Mouse (Mus musculus): ENCODE measurements at regions not wholly inside any gene's neighbourhood (a gene's known extent, or its start where the extent isn't known, plus 50 kb on each side); places are given as distances from the start of the nearest gene placed in this dataset.
A peak's percentile ranks its signal among the peaks of the same experiment; 100 is the strongest.
"Not testable (repeated sequence)": the region's sequence is repeated elsewhere in the genome, so short reads cannot be mapped to it uniquely, and the experiment has no call there.

DNA sequence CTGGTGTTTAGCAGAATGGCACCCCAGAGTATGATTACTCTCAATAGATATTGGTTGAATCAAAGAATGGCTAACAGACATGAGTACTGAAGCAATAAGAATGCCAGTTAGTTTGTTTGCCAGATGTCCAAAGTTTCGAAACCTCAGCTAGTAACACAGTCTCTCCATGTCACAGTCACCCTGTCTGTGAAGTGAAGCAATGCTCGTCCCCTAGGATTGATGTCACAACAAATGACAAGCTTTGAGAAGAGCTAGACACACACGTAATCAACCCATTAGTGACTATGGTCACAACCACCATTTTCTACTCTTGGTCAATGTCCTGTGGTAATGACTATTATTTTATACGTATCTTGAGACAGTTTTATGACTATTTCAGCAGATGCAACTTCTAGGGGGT, 69.3 kb upstream of the Tgm3 start:
- H3K27me3 ChIP-seq (replicated peaks; ENCODE audit: control insufficient read depth, insufficient read depth, low read length) = no peaks in the 10 kb centered on the region
- no peak overlapping the region for H3K4me3 ChIP-seq (ENCODE audit: low read length)
- H3K36me3 ChIP-seq (ENCODE audit: control insufficient read depth, insufficient read depth, low read length) = no peaks in the 10 kb centered on the region
- ATAC-seq = no peak
- no peaks in the 10 kb centered on the region for H3K4me1 ChIP-seq (ENCODE audit: control insufficient read depth, insufficient read depth, low read length)
- WGBS = 90% methylated on average over 4 of the region's 4 CpGs
- no peak overlapping the region for H3K9ac ChIP-seq (ENCODE audit: low read depth, low read length)
- H3K4me2 ChIP-seq (ENCODE audit: low read depth, low read length) = no peak overlapping the region
- H3K9me3 ChIP-seq (ENCODE audit: control insufficient read depth, low read length) = no peaks in the 10 kb centered on the region; the same call in 1 of the 2 replicates
- no peak overlapping the region for H3K27ac ChIP-seq (ENCODE audit: low read length)

DNA sequence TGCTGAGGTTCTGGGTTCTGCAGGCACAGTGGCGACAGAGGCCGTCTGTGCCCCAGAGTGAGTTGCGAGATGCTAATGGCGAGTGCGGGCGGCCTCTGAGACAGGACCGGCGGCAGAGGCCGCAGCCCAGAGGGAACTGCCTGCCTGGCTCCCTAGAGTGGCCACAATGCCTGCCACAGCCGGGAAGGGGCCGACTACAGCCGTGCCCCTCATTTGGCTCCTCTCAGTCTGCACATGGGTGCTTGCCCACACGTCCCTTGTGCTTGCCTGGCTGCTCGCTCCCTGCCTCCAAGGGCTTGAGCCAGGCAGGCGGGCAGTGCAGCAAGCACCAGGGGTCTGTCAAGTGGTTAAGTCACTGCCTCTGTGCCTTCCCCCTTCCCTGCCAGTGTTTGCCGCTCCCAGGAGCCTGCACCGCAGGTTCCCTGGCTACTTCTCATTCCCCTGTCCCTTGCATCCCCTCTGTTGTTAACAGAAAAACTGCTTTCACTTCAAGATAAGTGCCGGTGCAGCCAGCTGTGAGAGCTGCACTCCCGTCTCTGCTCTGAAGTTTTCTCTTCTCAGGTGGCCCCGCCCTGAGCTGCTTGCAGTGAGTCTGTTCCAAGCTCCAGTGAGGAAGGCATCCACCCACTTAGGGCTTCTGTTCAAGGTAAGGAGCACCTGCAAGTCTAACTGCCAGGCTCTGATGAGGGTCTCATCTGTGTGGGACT, 64.1 kb upstream of the Tgm3 start:
- no peaks in the 10 kb centered on the region for H3K4me1 ChIP-seq (ENCODE audit: control insufficient read depth, insufficient read depth, low read length)
- no peak overlapping the region for H3K27ac ChIP-seq (ENCODE audit: low read length)
- peak overlapping the region; percentile 32 for H3K4me2 ChIP-seq (ENCODE audit: low read depth, low read length)
- no peak for ATAC-seq
- WGBS = 55% methylated on average over 20 of the region's 20 CpGs
- H3K27me3 ChIP-seq (replicated peaks; ENCODE audit: control insufficient read depth, insufficient read depth, low read length) = no peaks in the 10 kb centered on the region
- no peaks in the 10 kb centered on the region for H3K36me3 ChIP-seq (ENCODE audit: control insufficient read depth, insufficient read depth, low read length)
- H3K4me3 ChIP-seq (ENCODE audit: low read length) = 0 out of 2 replicates have a peak overlapping the region, but pooled peaks have one; percentile 9
- H3K9me3 ChIP-seq (ENCODE audit: control insufficient read depth, low read length) = no peaks in the 10 kb centered on the region; the same call in 1 of the 2 replicates
- H3K9ac ChIP-seq (ENCODE audit: low read depth, low read length) = no peak overlapping the region

DNA sequence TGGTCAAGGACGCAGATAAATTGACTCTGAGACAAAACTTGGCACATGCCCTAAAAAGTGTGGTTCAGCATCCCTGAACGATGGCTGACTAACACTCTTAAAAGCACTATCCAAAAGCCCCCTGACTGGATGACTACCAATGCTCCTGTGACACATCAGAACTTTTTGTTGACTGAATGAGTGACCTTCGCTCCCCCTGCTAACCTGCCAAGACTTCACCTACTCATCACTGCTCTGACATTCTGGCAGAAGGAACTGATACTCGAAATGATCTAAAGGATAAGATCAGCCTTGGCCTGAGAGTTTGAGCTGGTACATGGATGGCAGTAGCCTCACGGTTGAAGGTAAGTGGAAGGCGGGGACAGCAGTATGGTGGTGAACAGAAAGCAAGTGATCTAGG, 62.4 kb upstream of the Tgm3 start:
- not testable (repeated sequence) for H3K9me3 ChIP-seq (ENCODE audit: control insufficient read depth, low read length); H3K36me3 ChIP-seq (ENCODE audit: control insufficient read depth, insufficient read depth, low read length); H3K4me2 ChIP-seq (ENCODE audit: low read depth, low read length); H3K4me1 ChIP-seq (ENCODE audit: control insufficient read depth, insufficient read depth, low read length); H3K9ac ChIP-seq (ENCODE audit: low read depth, low read length); H3K27me3 ChIP-seq (replicated peaks; ENCODE audit: control insufficient read depth, insufficient read depth, low read length); H3K4me3 ChIP-seq (ENCODE audit: low read length); ATAC-seq; H3K27ac ChIP-seq (ENCODE audit: low read length)
- 86% methylated on average over 6 of the region's 6 CpGs for WGBS

DNA sequence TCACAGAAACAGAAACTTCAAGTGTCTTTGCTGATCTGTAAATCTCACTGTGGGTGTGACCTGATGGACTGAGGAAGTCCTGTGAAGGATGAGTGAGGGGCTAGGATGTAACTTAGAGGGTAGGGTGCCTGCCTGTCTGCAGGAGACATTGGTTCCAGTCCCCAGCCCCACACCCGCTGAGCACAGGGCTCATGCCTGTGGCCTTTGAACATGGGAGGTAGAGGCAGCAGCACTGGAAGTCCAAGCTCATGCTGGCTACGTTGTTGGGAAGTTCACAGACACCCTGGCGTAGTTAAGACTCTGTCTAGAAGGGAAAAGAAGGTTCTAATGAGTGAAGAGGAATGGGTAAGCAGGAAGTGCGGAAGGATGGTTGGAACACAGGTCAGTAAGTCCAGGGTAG, 59.7 kb upstream of the Tgm3 start:
- Histone ChIP-seq H3K4me1 (ENCODE audit: control insufficient read depth, insufficient read depth, low read length) (no peaks in the 10 kb centered on the region), H3K27ac (ENCODE audit: low read length) (no peak overlapping the region), H3K9me3 (ENCODE audit: control insufficient read depth, low read length) (no peaks in the 10 kb centered on the region), H3K4me3 (ENCODE audit: low read length) (no peak overlapping the region), H3K4me2 (ENCODE audit: low read depth, low read length) (no peak overlapping the region), H3K36me3 (ENCODE audit: control insufficient read depth, insufficient read depth, low read length) (no peaks in the 10 kb centered on the region), H3K9ac (ENCODE audit: low read depth, low read length) (no peak overlapping the region), H3K27me3 (replicated peaks; ENCODE audit: control insufficient read depth, insufficient read depth, low read length) (no peaks in the 10 kb centered on the region)
- ATAC-seq = no peak
- 93% methylated on average over 4 of the region's 4 CpGs for WGBS

DNA sequence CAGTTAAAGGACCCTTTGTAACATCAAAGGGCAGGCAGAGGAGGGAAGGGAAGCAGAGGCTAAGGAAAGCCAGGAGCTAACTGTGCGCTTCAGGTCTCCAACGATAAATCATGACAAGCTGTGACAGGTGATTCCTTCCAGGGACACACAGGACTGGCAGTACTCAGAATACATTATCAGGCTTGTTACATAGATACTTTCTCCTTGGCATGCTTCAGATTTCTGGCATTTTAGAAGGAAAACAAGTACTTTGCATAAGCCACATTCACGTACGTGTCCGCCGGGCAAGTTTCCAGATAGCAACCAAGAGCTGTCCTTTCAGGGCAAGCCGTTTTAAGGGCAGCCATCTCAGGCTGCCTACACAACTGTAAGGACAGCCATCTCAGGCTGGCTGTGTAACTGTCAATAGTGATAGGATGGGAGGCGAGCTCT, 56.9 kb upstream of the Tgm3 start:
- Histone ChIP-seq H3K4me1 (ENCODE audit: control insufficient read depth, insufficient read depth, low read length) (no peaks in the 10 kb centered on the region), H3K9ac (ENCODE audit: low read depth, low read length) (no peak overlapping the region), H3K4me3 (ENCODE audit: low read length) (no peak overlapping the region), H3K4me2 (ENCODE audit: low read depth, low read length) (no peak overlapping the region), H3K27ac (ENCODE audit: low read length) (no peak overlapping the region), H3K36me3 (ENCODE audit: control insufficient read depth, insufficient read depth, low read length) (no peaks in the 10 kb centered on the region), H3K27me3 (replicated peaks; ENCODE audit: control insufficient read depth, insufficient read depth, low read length) (no peaks in the 10 kb centered on the region), H3K9me3 (ENCODE audit: control insufficient read depth, low read length) (no peaks in the 10 kb centered on the region)
- ATAC-seq = no peak
- 34% methylated on average over 8 of the region's 8 CpGs for WGBS

DNA sequence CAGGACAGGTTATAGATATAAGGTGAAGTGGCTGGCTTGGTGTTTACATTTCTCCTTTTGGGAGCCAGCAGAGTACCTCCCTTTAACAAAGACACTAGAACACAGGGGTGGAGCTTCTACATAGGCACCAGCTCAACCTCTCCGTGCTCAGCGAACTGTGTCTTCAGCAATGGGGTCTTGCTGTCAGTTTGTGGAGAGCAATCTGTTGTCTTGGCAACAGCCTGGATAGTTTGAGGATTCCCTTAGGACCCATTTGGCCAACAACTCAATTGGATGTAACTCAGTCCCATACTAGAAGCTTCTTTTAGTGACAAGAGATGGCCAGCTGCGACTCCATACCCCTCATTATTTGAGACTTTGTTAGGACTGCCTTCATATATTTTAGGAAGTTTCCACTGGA, 54.0 kb upstream of the Tgm3 start:
- 82% methylated on average over 3 of the region's 3 CpGs for WGBS
- H3K27me3 ChIP-seq (replicated peaks; ENCODE audit: control insufficient read depth, insufficient read depth, low read length) = no peaks in the 10 kb centered on the region
- H3K36me3 ChIP-seq (ENCODE audit: control insufficient read depth, insufficient read depth, low read length) = no peaks in the 10 kb centered on the region
- no peak for ATAC-seq
- no peak overlapping the region for H3K4me2 ChIP-seq (ENCODE audit: low read depth, low read length)
- no peak overlapping the region for H3K27ac ChIP-seq (ENCODE audit: low read length)
- H3K9ac ChIP-seq (ENCODE audit: low read depth, low read length) = no peak overlapping the region
- H3K9me3 ChIP-seq (ENCODE audit: control insufficient read depth, low read length) = no peaks in the 10 kb centered on the region
- no peaks in the 10 kb centered on the region for H3K4me1 ChIP-seq (ENCODE audit: control insufficient read depth, insufficient read depth, low read length)
- no peak overlapping the region for H3K4me3 ChIP-seq (ENCODE audit: low read length)

DNA sequence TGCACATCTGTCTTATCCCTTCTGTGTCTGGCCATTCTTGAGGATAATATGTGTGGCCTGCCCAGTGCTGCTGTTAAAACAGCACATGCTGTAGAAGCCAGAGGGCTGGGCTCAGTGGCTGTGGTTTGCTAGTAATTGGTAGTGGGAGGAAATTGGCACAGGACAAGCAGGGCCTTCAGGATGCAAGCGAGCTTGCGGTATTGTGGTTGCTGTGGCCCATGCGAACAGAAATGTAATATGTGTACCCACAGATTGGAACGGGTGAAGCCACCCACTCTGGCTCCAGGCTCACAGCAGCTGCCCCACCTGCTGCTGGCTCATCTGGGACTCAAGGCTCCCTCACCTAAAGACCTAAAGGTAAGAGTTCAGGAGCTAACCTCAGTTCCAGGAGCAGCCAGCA, 51.8 kb upstream of the Tgm3 start:
- no peaks in the 10 kb centered on the region for H3K9me3 ChIP-seq (ENCODE audit: control insufficient read depth, low read length)
- no peaks in the 10 kb centered on the region for H3K4me1 ChIP-seq (ENCODE audit: control insufficient read depth, insufficient read depth, low read length)
- 87% methylated on average over 4 of the region's 4 CpGs for WGBS
- H3K9ac ChIP-seq (ENCODE audit: low read depth, low read length) = no peak overlapping the region
- H3K4me2 ChIP-seq (ENCODE audit: low read depth, low read length) = no peak overlapping the region
- no peaks in the 10 kb centered on the region for H3K36me3 ChIP-seq (ENCODE audit: control insufficient read depth, insufficient read depth, low read length)
- no peak for ATAC-seq
- H3K27ac ChIP-seq (ENCODE audit: low read length) = no peak overlapping the region
- H3K4me3 ChIP-seq (ENCODE audit: low read length) = no peak overlapping the region
- H3K27me3 ChIP-seq (replicated peaks; ENCODE audit: control insufficient read depth, insufficient read depth, low read length) = no peaks in the 10 kb centered on the region

DNA sequence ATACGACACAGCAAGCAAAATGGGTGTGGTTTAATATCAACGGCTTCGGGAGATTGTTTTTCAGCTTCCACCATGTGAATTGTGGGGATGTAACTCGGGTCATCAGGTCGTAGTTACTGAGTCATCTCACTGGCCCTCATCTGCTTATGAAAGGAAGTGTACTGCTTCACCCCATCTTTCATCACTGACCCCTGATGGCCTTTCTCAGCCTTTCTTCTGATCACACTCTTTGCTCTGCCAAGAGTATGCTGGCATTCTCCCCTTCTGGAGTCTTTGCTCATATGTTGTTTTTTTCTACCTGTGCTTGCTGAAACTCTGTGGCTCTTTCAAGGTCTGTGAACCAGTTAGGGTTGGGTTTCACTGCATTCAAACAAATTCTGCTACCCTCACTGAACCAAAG, 50.6 kb upstream of the Tgm3 start:
- H3K4me2 ChIP-seq (ENCODE audit: low read depth, low read length) = no peak overlapping the region
- H3K4me1 ChIP-seq (ENCODE audit: control insufficient read depth, insufficient read depth, low read length) = no peaks in the 10 kb centered on the region
- no peaks in the 10 kb centered on the region for H3K27me3 ChIP-seq (replicated peaks; ENCODE audit: control insufficient read depth, insufficient read depth, low read length)
- no peak overlapping the region for H3K27ac ChIP-seq (ENCODE audit: low read length)
- WGBS = 71% methylated on average over 5 of the region's 5 CpGs
- no peak overlapping the region for H3K4me3 ChIP-seq (ENCODE audit: low read length)
- no peak overlapping the region for H3K9ac ChIP-seq (ENCODE audit: low read depth, low read length)
- H3K36me3 ChIP-seq (ENCODE audit: control insufficient read depth, insufficient read depth, low read length) = no peaks in the 10 kb centered on the region
- ATAC-seq = no peak
- no peaks in the 10 kb centered on the region for H3K9me3 ChIP-seq (ENCODE audit: control insufficient read depth, low read length)

Data from intestine, embryonic 16.5 days (tissue).